Mouse (Mus musculus) heart, postnatal 0 days (tissue): ENCODE measurements around the gene Plcg2.

ENCODE experiments used
- CTCF ChIP-seq: IDR thresholded peaks from 2 replicates; pipeline ENCODE4 v1.5.1; 2016; ENCODE audit warnings: antibody characterized with exemption, control low read depth, low read depth
- EP300 ChIP-seq: IDR thresholded peaks from 2 replicates; pipeline ENCODE4 v1.6.1; 2016; ENCODE audit warnings: antibody characterized with exemption, low read depth

- TF ChIP-seq CTCF (no peak), EP300 (no peak)
These were observed 47.0 kb downstream of the Plcg2 start for GRCm38 (mm10) chr8:117545043-117545442.
